31 mouse cellular contexts compared by ENCODE assay signal in genomic region chr10:99119471-99119870, GRCm38 (mm10). TPM values are rescaled to one million over a fixed set of nuclear protein-coding genes. Genes with fewer than 3 reads are reported as not detected.
DNase-seq lines count a peak whose midpoint lies in the region; ATAC-seq and TF ChIP-seq lines count a peak whose summit lies in the region.
"Had no signal": no experiment of that assay in that cellular context is flagged by ENCODE, and none has a peak within 500 bp of the region (broad histone marks: within the 10 kb centered on the region; RNA-seq: fewer than 3 reads in every experiment).

No protein-coding gene starts in this region.

- no peak overlapping the region for H3K4me2 ChIP-seq in forebrain, embryonic 12.5 days
- H3K4me2 ChIP-seq: embryonic facial prominence, embryonic 15.5 days; forebrain, embryonic 15.5 days; heart, embryonic 12.5 days; hindbrain, embryonic 12.5 days; midbrain, embryonic 11.5 days had no signal

- intact Hi-C loops in left cerebral cortex, adult 2 months (cut with DNase I): no loop called here

- H3K9me3 ChIP-seq in heart, embryonic 10.5 days: no peaks in the 10 kb centered on the region
- H3K9me3 ChIP-seq in forebrain, embryonic 12.5 days: no peaks in the 10 kb centered on the region
- H3K9me3 ChIP-seq: embryonic facial prominence, embryonic 15.5 days; forebrain, embryonic 15.5 days; heart, embryonic 12.5 days; hindbrain, embryonic 12.5 days had no signal

- no peaks in the 10 kb centered on the region for H3K36me3 ChIP-seq in heart, embryonic 10.5 days
- 0 out of 2 replicates have a peak, but pooled peaks cover 2% of the 10 kb centered on the region for H3K36me3 ChIP-seq in forebrain, embryonic 12.5 days (replicated peaks)
- H3K36me3 ChIP-seq: embryonic facial prominence, embryonic 15.5 days; forebrain, embryonic 15.5 days; heart, embryonic 12.5 days; hindbrain, embryonic 12.5 days had no signal

- 72% methylated on average over 4 of the region's 4 CpGs for WGBS in heart, embryonic 10.5 days
- whole genome bisulfite sequencing in forebrain, embryonic 12.5 days: 93% methylated on average over 4 of the region's 4 CpGs

- ATAC-seq in megakaryocyte-erythroid progenitor cell, adult 5-6 weeks (replicated peaks; ENCODE audit: low FRiP score, low TSS enrichment, poor library complexity, severe bottlenecking): peak; percentile 53; the same call in 1 of the 2 replicates
- no peak for ATAC-seq in forebrain, embryonic 12.5 days (ENCODE audit: low FRiP score)
- ATAC-seq: activated CD4-positive, CD25-positive, alpha-beta regulatory T cell, adult 4 months; forebrain, embryonic 15.5 days had no signal

- H3K9ac ChIP-seq in forebrain, embryonic 12.5 days: no peak overlapping the region
- H3K9ac ChIP-seq: embryonic facial prominence, embryonic 15.5 days; forebrain, embryonic 15.5 days; heart, embryonic 12.5 days; hindbrain, embryonic 12.5 days had no signal

- peaks cover 31% of the 10 kb centered on the region for H3K4me1 ChIP-seq in heart, embryonic 10.5 days
- H3K4me1 ChIP-seq in forebrain, embryonic 12.5 days: 0 out of 2 replicates have a peak, but pooled peaks cover 7% of the 10 kb centered on the region

- no peaks in the 10 kb centered on the region for H3K27me3 ChIP-seq in heart, embryonic 10.5 days (ENCODE audit: insufficient read depth, poor library complexity, severe bottlenecking)
- no peaks in the 10 kb centered on the region for H3K27me3 ChIP-seq in forebrain, embryonic 12.5 days
- H3K27me3 ChIP-seq: embryonic facial prominence, embryonic 15.5 days; forebrain, embryonic 15.5 days; heart, embryonic 12.5 days; hindbrain, embryonic 12.5 days had no signal

- H3K4me3 ChIP-seq in heart, embryonic 10.5 days: no peak overlapping the region
- H3K4me3 ChIP-seq in forebrain, embryonic 12.5 days (replicated peaks): no peak overlapping the region
- no peak overlapping the region for H3K4me3 ChIP-seq in left cerebral cortex, adult 2 months
- H3K4me3 ChIP-seq: embryonic facial prominence, embryonic 15.5 days; forebrain, embryonic 15.5 days; heart, embryonic 12.5 days; hindbrain, embryonic 12.5 days had no signal

- H3K27ac ChIP-seq in heart, embryonic 10.5 days: no peak overlapping the region
- no peak overlapping the region for H3K27ac ChIP-seq in forebrain, embryonic 12.5 days
- no peak overlapping the region for H3K27ac ChIP-seq in left cerebral cortex, adult 2 months
- H3K27ac ChIP-seq: embryonic facial prominence, embryonic 15.5 days; forebrain, embryonic 15.5 days; hindbrain, embryonic 12.5 days; kidney, postnatal 0 days had no signal

- no peak for TF ChIP-seq CTCF in left cerebral cortex, adult 2 months (IDR thresholded peaks at IDR 0.05)

- DNase-seq in heart, embryonic 10.5 days (ENCODE audit: low spot score): peak; percentile 33
- DNase-seq in heart, adult 8-10 months (ENCODE audit: low spot score): no peak
- peak; percentile 55 for DNase-seq in thymus, postnatal 0 days (ENCODE audit: low spot score)
- no peak for DNase-seq in spleen, postnatal 10 days (ENCODE audit: low spot score in 2 of 2)
- DNase-seq in left cerebral cortex, adult 2 months (ENCODE audit: extremely low spot score in 1 of 2, low spot score in 2 of 2): no peak
- DNase-seq: adrenal gland, adult 8-10 months; cerebellum, adult 11-12 months; cerebellum, postnatal 14 days; heart, postnatal 14 days; kidney, adult 18-20 months; lung, postnatal 4 days had no signal

RNA-seq across cellular contexts. Expression of gene Phxr2, which starts 6.7 kb away (rescaled TPM):
- polyA plus RNA-seq in heart, embryonic 10.5 days (2016; fragmentation: Nextera tagmentation; extraction: Ambion mirVana): not detected in 2 replicates
- total RNA-seq in heart, adult 8-10 months (2022): not detected
- total RNA-seq in megakaryocyte-erythroid progenitor cell, adult 5-6 weeks (2014; fragmentation: Nextera tagmentation): 0.28 TPM in 1 of 2 replicates, not detected in the other
- not detected in 2 replicates for total RNA-seq in megakaryocyte-erythroid progenitor cell, adult 5-6 weeks (2017)
- polyA plus RNA-seq in thymus, postnatal 0 days (2015; fragmentation: Nextera tagmentation; extraction: Ambion mirVana): 0.43 and 0.50 TPM in 2 replicates
- polyA plus RNA-seq in forebrain, embryonic 12.5 days (2016; fragmentation: Nextera tagmentation; extraction: Ambion mirVana): not detected in 2 replicates
- not detected for total RNA-seq in left cerebral cortex, adult 2 months (2021)
- total RNA-seq: adrenal gland, adult 8-10 months; gastrocnemius, adult 8-10 months; heart, postnatal 14 days; layer of hippocampus, postnatal 10 days; left cerebral cortex, adult 8-10 months; liver, adult 2 months; MEL; midbrain, postnatal 0 days had no signal
- polyA plus RNA-seq: embryonic facial prominence, embryonic 15.5 days; forebrain, embryonic 15.5 days; heart, embryonic 12.5 days; kidney, postnatal 0 days; large intestine, adult 2 months; limb, embryonic 11.5 days; liver, adult 2 months; liver, embryonic 16.5 days; lung, embryonic 16.5 days; midbrain, embryonic 11.5 days; midbrain, postnatal 0 days; small intestine, adult 2 months had no signal

RNA-seq across cellular contexts. Expression of gene Galnt4, which starts 11.5 kb away (rescaled TPM):
- 6.6 TPM in 2 replicates for polyA plus RNA-seq in heart, embryonic 10.5 days (2016; fragmentation: Nextera tagmentation; extraction: Ambion mirVana)
- total RNA-seq in heart, adult 8-10 months (2022): 1 to 10 TPM; 2.5 to 2.9 (median 2.6) TPM
- 4.2 and 5.4 TPM in 2 replicates for total RNA-seq in megakaryocyte-erythroid progenitor cell, adult 5-6 weeks (2014; fragmentation: Nextera tagmentation)
- 4.9 and 7.8 TPM in 2 replicates for total RNA-seq in megakaryocyte-erythroid progenitor cell, adult 5-6 weeks (2017)
- polyA plus RNA-seq in thymus, postnatal 0 days (2015; fragmentation: Nextera tagmentation; extraction: Ambion mirVana): 7.0 and 7.9 TPM in 2 replicates
- polyA plus RNA-seq in forebrain, embryonic 12.5 days (2016; fragmentation: Nextera tagmentation; extraction: Ambion mirVana): 4.4 and 5.1 TPM in 2 replicates
- total RNA-seq in left cerebral cortex, adult 2 months (2021): 1 to 10 TPM; 2.3 to 2.4 TPM

RNA-seq across cellular contexts. Expression of gene Poc1b, which starts 12.6 kb away (rescaled TPM):
- 12.0 and 16.2 TPM in 2 replicates for polyA plus RNA-seq in heart, embryonic 10.5 days (2016; fragmentation: Nextera tagmentation; extraction: Ambion mirVana)
- total RNA-seq in heart, adult 8-10 months (2022): 1 to 10 TPM; 5.8 to 8.1 (median 7.2) TPM
- 25.5 and 26.6 TPM in 2 replicates for total RNA-seq in megakaryocyte-erythroid progenitor cell, adult 5-6 weeks (2014; fragmentation: Nextera tagmentation)
- total RNA-seq in megakaryocyte-erythroid progenitor cell, adult 5-6 weeks (2017): 5.1 and 7.2 TPM in 2 replicates
- 8.4 and 11.9 TPM in 2 replicates for polyA plus RNA-seq in thymus, postnatal 0 days (2015; fragmentation: Nextera tagmentation; extraction: Ambion mirVana)
- 24.6 and 25.5 TPM in 2 replicates for polyA plus RNA-seq in forebrain, embryonic 12.5 days (2016; fragmentation: Nextera tagmentation; extraction: Ambion mirVana)
- total RNA-seq in left cerebral cortex, adult 2 months (2021): 1 to 10 TPM; 5.8 to 8.4 TPM

Comparison
In these comparisons a context has a peak if more than half of its experiments do, and no peak if none do; other contexts are left out.
1. DNase-seq: peak in heart, embryonic 10.5 days (single experiment) and thymus, postnatal 0 days (single experiment); none in heart, adult 8-10 months (single experiment), spleen, postnatal 10 days (0 of 2) and left cerebral cortex, adult 2 months (0 of 2).